Mouse (Mus musculus) hindbrain, embryonic 11.5 days (tissue): ENCODE results near the gene Cdc42bpg. TPM values are rescaled to one million over a fixed set of nuclear protein-coding genes. Genes with fewer than 3 reads are reported as not detected.

ENCODE experiments used
- ATAC-seq: fragments of 200-750 bp; cut with Nextera tagmentation; 2 replicates; pipeline ENCODE4 v1.8.0; 2017; ENCODE audit warnings: mild to moderate bottlenecking, moderate TSS enrichment, moderate library complexity; ENCODE audit not compliant: low FRiP score
- DNase-seq: peaks from one replicate; pipeline ENCODE4 v3.0.0-alpha.2; 2015; ENCODE audit warnings: low spot score
- H3K27ac ChIP-seq: fragments of 300-500 bp; sonication (generic); 2 replicates; pipeline ENCODE4 v1.5.1; 2014; ENCODE audit warnings: mild to moderate bottlenecking, low read depth, low read length
- H3K27me3 ChIP-seq: fragments of 300-500 bp; sonication (generic); 2 replicates; pipeline ENCODE4 v1.6.1; 2014; ENCODE audit warnings: mild to moderate bottlenecking, low read length, moderate library complexity, mixed read lengths; ENCODE audit not compliant: control insufficient read depth, insufficient read depth
- H3K36me3 ChIP-seq: fragments of 300-500 bp; sonication (generic); 2 replicates; pipeline ENCODE4 v1.6.1; 2014; ENCODE audit warnings: mild to moderate bottlenecking, low read length, moderate library complexity, mixed read lengths; ENCODE audit not compliant: control insufficient read depth, insufficient read depth
- H3K4me1 ChIP-seq: fragments of 300-500 bp; sonication (generic); replicated peaks from 2 replicates; pipeline ENCODE4 v1.6.1; 2014; ENCODE audit warnings: low read length, mixed read lengths; ENCODE audit not compliant: control insufficient read depth, insufficient read depth
- H3K4me2 ChIP-seq: fragments of 300-500 bp; sonication (generic); replicated peaks from 2 replicates; pipeline ENCODE4 v1.6.1; 2014; ENCODE audit warnings: mild to moderate bottlenecking, low read depth, low read length
- H3K4me3 ChIP-seq: fragments of 300-500 bp; sonication (generic); 2 replicates; pipeline ENCODE4 v1.5.1; 2014; ENCODE audit warnings: low read depth, low read length
- H3K9ac ChIP-seq: fragments of 300-500 bp; sonication (generic); 2 replicates; pipeline ENCODE4 v1.6.1; 2014; ENCODE audit warnings: low read depth, low read length
- H3K9me3 ChIP-seq: fragments of 300-500 bp; sonication (generic); 2 replicates; pipeline ENCODE4 v1.6.1; 2016; ENCODE audit warnings: low read length; ENCODE audit not compliant: control insufficient read depth
- WGBS: fragments of 180-500 bp; shearing (Covaris S2); extraction: QIAGEN DNeasy Blood & Tissue Kit; methylation state at CpG from one replicate; pipeline ENCODE4 v1.1.7; 2014; 5-methylcytosine and 5-hydroxymethylcytosine counted together
- polyA plus RNA-seq: library from polyadenylated mRNA; unstranded; fragments of >200 nt; fragmentation: Nextera tagmentation; extraction: Ambion mirVana; gene quantifications from 2 replicates; pipeline ENCODE4 v1.2.1, GENCODE M21; 2014

Gene Cdc42bpg
- polyA plus RNA-seq, 1 experiment from 2014 or later, result 0.82 TPM

DNA sequence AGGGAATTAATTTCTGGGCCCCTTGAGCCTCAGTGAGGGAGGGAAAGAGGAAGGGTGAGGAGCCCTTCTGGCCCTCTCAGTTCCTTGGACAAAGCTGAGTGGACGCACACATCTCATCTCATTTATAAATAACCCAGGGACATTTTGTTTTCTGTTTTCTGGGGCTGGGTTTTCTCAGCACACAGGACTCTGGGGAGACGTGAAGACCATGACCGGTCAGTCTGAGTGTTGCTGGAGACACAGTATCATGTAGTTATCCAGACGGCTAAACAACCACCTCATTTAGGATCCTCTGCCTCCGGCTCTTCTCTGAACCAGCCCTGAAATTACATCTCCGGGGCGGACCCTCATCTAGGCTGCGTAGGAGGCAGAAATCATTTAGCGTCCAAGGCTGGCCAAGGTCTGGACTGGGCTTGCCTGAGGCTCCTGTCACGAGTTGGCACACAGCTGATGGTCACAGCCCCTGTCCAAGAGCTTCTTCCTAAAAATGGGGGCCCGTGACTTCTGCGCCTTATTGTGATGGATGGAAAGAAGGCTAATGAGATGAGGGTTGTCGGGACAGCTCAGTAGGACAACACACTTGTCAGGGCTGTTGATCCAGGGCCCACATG, 32.2 kb upstream of the Cdc42bpg start:
- no peak for ATAC-seq
- no peak overlapping the region for H3K4me3 ChIP-seq

DNA sequence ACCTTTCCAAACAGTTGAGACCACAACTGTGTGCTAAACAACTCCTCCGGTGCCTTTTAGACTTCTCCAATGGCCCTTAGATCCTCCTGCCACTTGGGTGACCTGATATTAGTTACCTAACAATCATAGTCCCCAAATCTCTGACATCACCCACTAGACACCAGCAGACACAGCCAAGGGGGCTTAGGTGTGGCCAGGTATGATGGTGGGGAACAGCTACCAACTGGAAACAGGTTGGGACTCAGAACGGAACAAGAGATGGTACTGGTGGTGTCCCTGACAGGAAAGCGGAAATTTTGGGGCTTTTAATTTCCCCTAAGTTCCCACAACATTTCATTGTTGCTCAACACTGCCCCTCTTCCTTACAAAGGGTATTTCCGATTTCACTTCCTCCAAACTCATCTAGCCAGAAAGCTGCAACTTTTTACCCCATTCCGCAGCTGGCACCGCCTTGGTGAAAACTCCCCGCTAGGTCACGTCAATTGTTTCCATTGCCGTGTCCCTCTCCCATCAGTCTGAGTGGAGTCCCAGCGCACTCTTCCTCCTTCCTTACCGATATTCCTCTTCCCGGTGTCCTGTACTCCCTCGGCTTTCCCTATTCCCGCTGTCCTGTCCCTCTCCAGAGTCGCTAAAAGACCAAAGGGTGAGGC, 30.4 kb upstream of the Cdc42bpg start:
- H3K27ac ChIP-seq, result peak overlapping the region; percentile 65; the same call in 1 of the 2 replicates
- H3K4me3 ChIP-seq, result peak overlapping the region; percentile 90
- H3K9ac ChIP-seq, result peak overlapping the region; percentile 72
- WGBS, result 8% methylated on average over 15 of the region's 15 CpGs
- H3K4me2 ChIP-seq, result peak overlapping the region; percentile 88
- DNase-seq (no peak), ATAC-seq (peak; percentile 51)
- H3K27me3 ChIP-seq, result no peaks in the 10 kb centered on the region
- no peaks in the 10 kb centered on the region for H3K9me3 ChIP-seq
- H3K4me1 ChIP-seq, result peaks cover 11% of the 10 kb centered on the region
- no peaks in the 10 kb centered on the region for H3K36me3 ChIP-seq

More for the DNA sequence above, 32.2 kb upstream of the Cdc42bpg start:
- Histone ChIP-seq H3K4me1 (peaks cover 8% of the 10 kb centered on the region), H3K9ac (no peak overlapping the region), H3K9me3 (no peaks in the 10 kb centered on the region), H3K4me2 (no peak overlapping the region), H3K36me3 (no peaks in the 10 kb centered on the region), H3K27me3 (no peaks in the 10 kb centered on the region), H3K27ac (no peak overlapping the region)
- no peak for DNase-seq
- 90% methylated on average over 13 of the region's 13 CpGs for WGBS

DNA sequence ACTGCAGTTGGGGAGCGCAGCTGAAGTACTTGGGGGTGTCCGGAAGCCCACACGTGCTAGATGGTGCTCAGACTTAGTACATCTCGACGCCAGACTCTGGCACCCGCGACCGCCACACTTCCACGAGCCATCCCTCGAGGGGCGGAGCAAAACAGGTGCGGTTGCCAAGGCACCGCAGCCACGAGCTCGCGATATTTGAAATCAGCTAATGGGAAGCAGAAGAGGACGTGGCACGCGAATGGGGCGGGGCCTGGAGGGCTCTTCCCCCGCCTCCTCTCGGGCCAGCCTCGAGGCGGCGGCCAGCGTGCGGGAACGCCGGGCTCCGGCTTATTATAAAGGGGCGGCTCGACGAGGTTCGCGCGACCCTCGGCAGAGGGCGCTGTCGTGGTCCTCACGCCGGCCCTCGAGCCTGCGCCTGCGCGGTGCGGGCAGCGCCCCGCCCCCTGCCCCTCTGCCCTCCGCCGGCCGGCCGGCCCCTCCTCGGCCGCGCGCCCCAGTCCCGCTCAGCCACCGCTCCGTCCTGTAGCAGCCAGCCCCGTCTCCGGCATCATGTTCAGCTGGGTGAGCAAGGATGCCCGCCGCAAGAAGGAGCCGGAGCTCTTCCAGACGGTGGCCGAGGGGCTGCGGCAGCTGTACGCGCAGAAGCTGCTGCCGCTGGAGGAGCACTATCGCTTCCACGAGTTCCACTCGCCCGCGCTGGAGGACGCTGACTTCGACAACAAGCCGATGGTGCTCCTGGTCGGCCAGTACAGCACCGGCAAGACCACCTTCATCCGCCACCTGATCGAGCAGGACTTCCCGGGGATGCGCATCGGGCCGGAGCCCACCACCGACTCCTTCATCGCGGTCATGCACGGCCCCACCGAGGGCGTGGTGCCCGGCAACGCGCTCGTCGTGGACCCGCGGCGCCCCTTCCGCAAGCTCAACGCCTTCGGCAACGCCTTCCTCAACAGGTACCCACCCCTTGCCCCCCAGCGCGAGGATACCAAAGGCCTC, 29.5 kb upstream of the Cdc42bpg start, which contains the start of gene Ehd1:
Ehd1 (plus strand) TSS at position 300 of the 996 bp plus-strand sequence.
- DNase-seq (peak; percentile 99), ATAC-seq (peak; percentile 95)
- Histone ChIP-seq H3K27me3 (no peaks in the 10 kb centered on the region), H3K4me3 (peak within 1 kb of the TSS; percentile 90), H3K4me2 (peak within 1 kb of the TSS; percentile 88), H3K36me3 (peaks cover 5% of the 10 kb centered on the region; the same call in 1 of the 2 replicates), H3K4me1 (peaks cover 11% of the 10 kb centered on the region), H3K9me3 (no peaks in the 10 kb centered on the region), H3K27ac (peak within 1 kb of the TSS; percentile 73; the same call in 1 of the 2 replicates), H3K9ac (peak within 1 kb of the TSS; percentile 77)
- WGBS, result under 1% methylated on average over 96 of the region's 106 CpGs

DNA sequence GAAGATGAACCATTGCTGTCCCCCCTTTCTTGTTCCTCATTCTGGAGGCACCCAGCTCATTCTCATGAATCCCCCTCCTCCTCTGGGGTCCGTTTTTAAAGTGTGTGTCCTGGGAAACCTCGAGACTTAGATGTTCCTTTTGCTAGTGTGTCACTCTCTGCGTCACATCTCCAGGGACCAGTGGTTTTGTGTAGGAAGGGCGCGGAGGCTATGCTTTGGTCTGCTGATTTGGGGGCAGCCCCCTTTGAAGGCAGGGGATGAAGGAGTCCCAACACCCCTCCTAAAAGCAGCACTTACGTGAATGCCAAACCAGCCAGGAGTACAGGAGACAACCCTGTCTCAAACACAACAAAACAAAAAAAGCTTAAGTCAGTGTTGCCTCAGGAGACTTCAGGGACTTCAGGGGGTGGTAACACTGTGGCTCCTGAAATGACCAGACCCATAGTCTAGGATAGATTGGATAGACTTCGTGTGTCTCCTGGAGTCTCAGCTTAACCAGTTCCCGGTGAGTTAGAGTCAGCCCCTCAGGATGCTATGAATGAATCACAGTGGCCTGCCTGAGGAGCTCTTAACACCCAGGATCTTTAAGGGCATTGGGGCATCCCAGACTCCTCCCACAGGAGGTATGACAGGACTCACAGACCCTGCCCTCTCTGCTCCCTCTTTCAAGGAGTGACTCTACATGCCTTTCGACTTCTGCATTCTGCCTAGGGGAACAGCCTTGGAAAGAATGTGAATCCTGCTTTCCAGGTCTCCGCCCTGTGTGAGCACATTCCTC, 28.4 kb upstream of the Cdc42bpg start:
- DNase-seq (peak; percentile 26), ATAC-seq (no peak)
- peaks cover 9% of the 10 kb centered on the region for H3K36me3 ChIP-seq
- no peaks in the 10 kb centered on the region for H3K9me3 ChIP-seq
- H3K4me3 ChIP-seq, result peak overlapping the region; percentile 90
- no peak overlapping the region for H3K27ac ChIP-seq
- 7% methylated on average over 10 of the region's 10 CpGs for WGBS
- peaks cover 11% of the 10 kb centered on the region for H3K4me1 ChIP-seq
- no peaks in the 10 kb centered on the region for H3K27me3 ChIP-seq
- H3K4me2 ChIP-seq, result peak overlapping the region; percentile 88
- H3K9ac ChIP-seq, result peak overlapping the region; percentile 77

DNA sequence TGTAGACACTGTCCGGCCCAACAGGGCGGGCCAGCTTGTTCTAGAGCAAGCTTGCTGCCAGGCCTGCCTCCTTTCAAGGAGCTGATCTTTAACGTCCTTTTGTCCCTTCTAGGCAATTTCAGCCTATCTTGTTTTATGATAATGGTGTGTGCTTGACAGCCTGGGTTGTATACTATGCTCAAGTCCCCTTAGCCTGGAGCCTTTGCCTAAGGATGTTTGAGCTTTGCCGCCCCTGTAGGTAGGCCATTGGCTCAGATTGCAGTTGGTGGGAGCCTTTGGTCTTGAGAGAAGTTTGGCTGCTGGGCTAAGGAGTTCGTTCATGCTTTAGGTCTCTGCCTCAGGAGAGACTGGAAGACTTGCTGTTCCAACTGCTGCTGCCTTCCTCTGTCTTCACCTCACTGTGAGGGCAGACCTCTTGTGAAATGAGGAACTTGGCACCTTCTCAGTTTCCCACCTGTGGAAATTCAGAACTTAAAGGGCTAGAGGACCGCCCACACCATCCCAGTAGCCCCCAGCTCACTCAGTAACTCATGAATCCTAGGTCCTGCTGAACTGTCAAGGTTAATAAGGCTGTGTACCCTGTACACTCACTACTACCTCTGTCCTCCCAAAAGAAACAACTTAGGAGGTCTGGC, 27.7 kb upstream of the Cdc42bpg start:
- Histone ChIP-seq H3K27ac (no peak overlapping the region), H3K4me1 (peaks cover 11% of the 10 kb centered on the region), H3K9ac (peak overlapping the region; percentile 77), H3K4me2 (peak overlapping the region; percentile 88), H3K9me3 (no peaks in the 10 kb centered on the region), H3K36me3 (peaks cover 12% of the 10 kb centered on the region), H3K27me3 (no peaks in the 10 kb centered on the region), H3K4me3 (peak overlapping the region; percentile 90)
- ATAC-seq (no peak), DNase-seq (no peak)
- WGBS, result 46% methylated on average over 6 of the region's 6 CpGs

DNA sequence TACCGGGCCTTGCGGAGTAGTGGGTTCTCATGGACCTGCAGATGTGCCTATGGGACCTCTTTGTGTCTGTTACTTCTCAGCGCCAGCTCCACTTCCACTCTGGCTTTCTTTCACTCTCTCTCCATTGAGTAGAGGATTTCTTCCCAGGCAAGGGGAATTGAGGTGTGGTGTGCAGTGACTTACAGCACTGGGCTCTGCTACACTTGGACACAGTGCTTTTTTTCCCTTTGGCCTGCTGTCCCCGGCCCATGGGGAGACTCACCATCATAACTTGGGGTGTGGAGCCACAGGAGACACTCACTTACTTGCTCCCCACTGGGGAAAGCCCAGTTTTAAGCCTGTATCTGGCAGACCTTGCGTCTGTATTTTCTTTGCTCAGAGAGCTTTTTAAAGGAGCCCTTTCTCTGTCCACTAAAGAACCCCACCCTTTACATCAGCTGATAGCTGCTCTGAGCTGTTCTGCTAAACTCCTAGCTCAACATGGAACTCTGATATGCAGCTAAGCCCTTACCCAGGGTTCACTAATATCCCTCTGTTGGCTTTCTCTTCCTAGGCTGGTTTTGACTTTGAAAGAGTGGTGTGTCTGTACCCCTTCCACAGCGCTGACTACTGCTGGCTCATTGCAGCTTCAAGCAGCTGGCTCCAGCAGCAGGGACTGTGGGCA, 26.6 kb upstream of the Cdc42bpg start:
- Histone ChIP-seq H3K4me1 (peaks cover 11% of the 10 kb centered on the region), H3K36me3 (peaks cover 12% of the 10 kb centered on the region), H3K4me2 (peak overlapping the region; percentile 88; the same call in 1 of the 2 replicates), H3K9ac (peak overlapping the region; percentile 15; the same call in 1 of the 2 replicates), H3K9me3 (no peaks in the 10 kb centered on the region), H3K4me3 (0 out of 2 replicates have a peak overlapping the region, but pooled peaks have one; percentile 10), H3K27me3 (no peaks in the 10 kb centered on the region), H3K27ac (no peak overlapping the region)
- WGBS, result 91% methylated on average over 6 of the region's 6 CpGs
- no peak for DNase-seq
- ATAC-seq, result no peak

DNA sequence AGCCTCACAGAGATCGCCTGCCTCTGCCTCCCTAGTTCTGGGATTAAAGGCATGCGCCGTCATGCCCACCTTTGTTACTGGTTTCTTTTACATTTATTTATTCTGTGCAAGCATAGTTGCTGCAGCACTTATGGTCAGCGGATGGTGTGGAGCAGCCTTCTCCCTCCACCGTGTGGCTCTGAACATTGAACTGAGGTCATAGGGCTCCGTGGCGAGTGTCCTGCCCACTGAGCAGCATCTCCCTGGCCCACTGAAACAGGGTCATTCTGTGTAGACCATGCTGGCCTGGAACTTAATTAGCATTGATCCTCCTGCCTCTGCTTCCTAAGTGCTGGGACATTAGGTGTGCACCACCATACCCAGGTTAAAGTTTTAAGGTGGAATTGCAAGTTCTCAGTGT, 25.7 kb upstream of the Cdc42bpg start:
- WGBS, result 88% methylated on average over 7 of the region's 7 CpGs
- H3K36me3 ChIP-seq, result peaks cover 13% of the 10 kb centered on the region
- no peak overlapping the region for H3K4me2 ChIP-seq

More for the DNA sequence above, 25.7 kb upstream of the Cdc42bpg start:
- Histone ChIP-seq H3K4me1 (peaks cover 11% of the 10 kb centered on the region), H3K27ac (no peak overlapping the region), H3K4me3 (no peak overlapping the region), H3K9ac (no peak overlapping the region), H3K9me3 (no peaks in the 10 kb centered on the region), H3K27me3 (no peaks in the 10 kb centered on the region)
- no peak for ATAC-seq
- no peak for DNase-seq
